Mouse (Mus musculus): ENCODE data around the gene Cryzl1. TPM values are rescaled to one million over a fixed set of nuclear protein-coding genes. Genes with fewer than 3 reads are reported as not detected.

The Cryzl1 gene
- polyA plus RNA-seq, 1 experiment from 2014 or later, result 31.5 TPM

DNA sequence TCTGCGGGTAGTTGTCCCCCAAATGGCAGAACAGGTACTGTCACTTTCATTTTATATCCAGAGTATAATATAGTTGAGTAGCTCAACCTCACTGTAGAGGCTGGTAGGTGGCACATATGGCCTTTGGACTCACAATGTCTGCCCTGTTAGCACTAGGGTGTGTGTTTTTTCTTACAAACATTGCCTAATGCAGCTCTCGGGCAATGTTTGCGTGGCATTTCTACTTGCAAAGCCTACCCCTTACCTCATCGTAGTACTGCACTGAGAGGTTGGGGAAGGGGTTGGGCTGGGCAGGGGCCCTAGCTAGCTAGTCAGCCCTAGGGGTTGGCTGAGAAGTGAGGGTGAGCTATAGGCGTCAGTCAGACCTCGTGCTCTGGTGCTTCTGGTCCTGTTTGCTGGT, 18.8 kb upstream of the Cryzl1 start:
- H3K36me3 ChIP-seq (ENCODE audit: control insufficient read depth, insufficient read depth), result no peaks in the 10 kb centered on the region
- 58% methylated on average over 6 of the region's 6 CpGs for WGBS (ENCODE audit: insufficient replicate concordance)
- H3K4me3 ChIP-seq (ENCODE audit: low read depth, low read length), result no peak overlapping the region
- peaks cover 4% of the 10 kb centered on the region; the same call in 1 of the 2 replicates for H3K4me1 ChIP-seq (ENCODE audit: control insufficient read depth, low read depth, low read length)
- H3K9ac ChIP-seq (ENCODE audit: low read depth, low read length), result no peak overlapping the region
- no peaks in the 10 kb centered on the region for H3K27me3 ChIP-seq (ENCODE audit: control insufficient read depth, insufficient read depth, low read depth, low read length)
- peak; percentile 89 for ATAC-seq (ENCODE audit: low read depth)
- H3K4me2 ChIP-seq (ENCODE audit: low read depth, low read length), result peak overlapping the region; percentile 15; the same call in 1 of the 2 replicates
- peak overlapping the region; percentile 75 for H3K27ac ChIP-seq (ENCODE audit: low read length)
- no peaks in the 10 kb centered on the region for H3K9me3 ChIP-seq (replicated peaks; ENCODE audit: control insufficient read depth, low read length)

- no peak overlapping the region for H3K27ac ChIP-seq (ENCODE audit: low read length)
- peaks cover 4% of the 10 kb centered on the region; the same call in 1 of the 2 replicates for H3K4me1 ChIP-seq (ENCODE audit: control insufficient read depth, low read depth, low read length)
- no peaks in the 10 kb centered on the region for H3K36me3 ChIP-seq (ENCODE audit: control insufficient read depth, insufficient read depth)
- no peaks in the 10 kb centered on the region for H3K9me3 ChIP-seq (replicated peaks; ENCODE audit: control insufficient read depth, low read length)
- H3K4me3 ChIP-seq (ENCODE audit: low read depth, low read length), result no peak overlapping the region
- 57% methylated on average over 14 of the region's 14 CpGs for WGBS (ENCODE audit: insufficient replicate concordance)
- H3K27me3 ChIP-seq (ENCODE audit: control insufficient read depth, insufficient read depth, low read depth, low read length), result no peaks in the 10 kb centered on the region
- H3K4me2 ChIP-seq (ENCODE audit: low read depth, low read length), result no peak overlapping the region
- no peak overlapping the region for H3K9ac ChIP-seq (ENCODE audit: low read depth, low read length)
- ATAC-seq (ENCODE audit: low read depth), result 0 out of 2 replicates have a peak, but pooled peaks have one; percentile 38
Observed at GRCm38 (mm10) chr16:91746101-91746950, 17.6 kb upstream of the Cryzl1 start.

DNA sequence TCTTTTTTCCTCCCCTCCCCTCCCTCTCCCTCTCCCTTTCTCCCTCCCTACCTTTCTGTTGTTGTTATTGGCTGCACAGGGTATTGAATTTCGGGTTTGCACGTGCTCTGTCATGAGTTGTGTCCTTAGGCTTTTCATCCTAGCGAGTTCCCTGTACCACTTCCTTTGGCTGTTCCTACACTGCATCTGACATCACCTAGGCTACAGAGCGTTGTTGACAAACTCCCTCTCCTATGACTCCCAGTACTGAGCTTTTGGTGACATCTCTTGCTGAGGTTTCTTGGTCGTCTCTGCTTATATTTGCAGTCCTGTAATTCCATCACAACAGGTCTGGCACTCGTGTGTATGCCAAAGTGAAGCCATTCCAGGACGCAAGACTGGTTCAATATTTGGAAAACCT, 14.3 kb upstream of the Cryzl1 start:
- no peaks in the 10 kb centered on the region for H3K36me3 ChIP-seq (ENCODE audit: control insufficient read depth, insufficient read depth)
- no peak overlapping the region for H3K4me2 ChIP-seq (ENCODE audit: low read depth, low read length)
- H3K9me3 ChIP-seq (replicated peaks; ENCODE audit: control insufficient read depth, low read length), result no peaks in the 10 kb centered on the region
- peaks cover 13% of the 10 kb centered on the region for H3K4me1 ChIP-seq (ENCODE audit: control insufficient read depth, low read depth, low read length)
- no peaks in the 10 kb centered on the region for H3K27me3 ChIP-seq (ENCODE audit: control insufficient read depth, insufficient read depth, low read depth, low read length)
- no peak overlapping the region for H3K27ac ChIP-seq (ENCODE audit: low read length)
- WGBS (ENCODE audit: insufficient replicate concordance), result 58% methylated on average over 7 of the region's 7 CpGs
- H3K4me3 ChIP-seq (ENCODE audit: low read depth, low read length), result no peak overlapping the region
- no peak for ATAC-seq (ENCODE audit: low read depth)
- H3K9ac ChIP-seq (ENCODE audit: low read depth, low read length), result no peak overlapping the region

DNA sequence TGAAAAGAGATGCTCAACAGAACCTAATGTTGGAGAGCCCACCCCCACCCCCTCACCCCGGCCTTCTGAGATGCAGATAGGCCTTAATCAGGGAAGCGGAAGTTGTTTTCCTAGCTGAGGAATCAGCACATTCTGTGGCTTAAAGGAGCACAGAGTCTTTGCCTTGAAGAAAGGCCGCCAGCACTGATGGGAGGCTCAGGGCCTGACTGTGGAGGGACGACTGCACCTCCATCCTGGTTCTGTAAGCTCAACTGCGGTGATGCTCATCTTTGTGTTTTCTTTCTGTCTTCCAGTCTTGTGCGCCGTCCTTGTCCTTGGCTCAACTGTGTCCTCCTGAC, 12.1 kb upstream of the Cryzl1 start:
- H3K36me3 ChIP-seq (ENCODE audit: control insufficient read depth, insufficient read depth), result no peaks in the 10 kb centered on the region
- H3K4me2 ChIP-seq (ENCODE audit: low read depth, low read length), result no peak overlapping the region
- peak; percentile 24; the same call in 1 of the 2 replicates for ATAC-seq (ENCODE audit: low read depth)
- no peak overlapping the region for H3K9ac ChIP-seq (ENCODE audit: low read depth, low read length)
- no peak overlapping the region for H3K4me3 ChIP-seq (ENCODE audit: low read depth, low read length)
- WGBS (ENCODE audit: insufficient replicate concordance), result 57% methylated on average over 7 of the region's 7 CpGs
- no peaks in the 10 kb centered on the region; the same call in 1 of the 2 replicates for H3K27me3 ChIP-seq (ENCODE audit: control insufficient read depth, insufficient read depth, low read depth, low read length)
- H3K9me3 ChIP-seq (replicated peaks; ENCODE audit: control insufficient read depth, low read length), result no peaks in the 10 kb centered on the region
- H3K4me1 ChIP-seq (ENCODE audit: control insufficient read depth, low read depth, low read length), result peaks cover 15% of the 10 kb centered on the region
- no peak overlapping the region for H3K27ac ChIP-seq (ENCODE audit: low read length)

- Histone ChIP-seq H3K9ac (ENCODE audit: low read depth, low read length) (no peak overlapping the region), H3K27ac (ENCODE audit: low read length) (no peak overlapping the region)
- 49% methylated on average over 8 of the region's 8 CpGs for WGBS (ENCODE audit: insufficient replicate concordance)
Observed at GRCm38 (mm10) chr16:91740184-91740917, 11.6 kb upstream of the Cryzl1 start.

DNA sequence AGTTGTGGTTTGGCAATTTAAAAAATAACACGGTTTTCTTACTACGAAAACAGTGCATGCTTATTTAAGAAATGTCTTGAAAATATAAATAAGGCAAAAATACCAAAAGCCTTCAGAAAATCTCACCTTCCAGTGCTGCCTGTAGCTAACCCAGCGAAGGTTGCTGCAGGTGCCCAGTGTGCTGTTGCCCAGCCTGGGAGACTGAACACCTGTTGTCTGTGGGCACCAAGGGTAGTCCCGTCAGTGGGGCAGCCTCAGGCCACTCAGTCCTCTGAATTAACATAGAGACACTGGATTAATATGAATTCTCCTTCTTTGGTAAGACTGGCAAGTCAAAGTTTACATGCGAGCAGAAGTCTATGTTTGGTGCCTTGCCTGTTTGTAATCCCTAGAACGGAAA, 9.7 kb upstream of the Cryzl1 start:
- ATAC-seq (ENCODE audit: low read depth), result no peak
- Histone ChIP-seq H3K4me2 (ENCODE audit: low read depth, low read length) (no peak overlapping the region), H3K27me3 (ENCODE audit: control insufficient read depth, insufficient read depth, low read depth, low read length) (peaks cover 3% of the 10 kb centered on the region; the same call in 1 of the 2 replicates), H3K9me3 (replicated peaks; ENCODE audit: control insufficient read depth, low read length) (no peaks in the 10 kb centered on the region), H3K27ac (ENCODE audit: low read length) (no peak overlapping the region), H3K9ac (ENCODE audit: low read depth, low read length) (no peak overlapping the region), H3K4me3 (ENCODE audit: low read depth, low read length) (no peak overlapping the region), H3K4me1 (ENCODE audit: control insufficient read depth, low read depth, low read length) (peaks cover 22% of the 10 kb centered on the region), H3K36me3 (ENCODE audit: control insufficient read depth, insufficient read depth) (no peaks in the 10 kb centered on the region)
- WGBS (ENCODE audit: insufficient replicate concordance), result 62% methylated on average over 6 of the region's 6 CpGs

More at GRCm38 (mm10) chr16:91740184-91740917, 11.6 kb upstream of the Cryzl1 start:
- no peak overlapping the region for H3K4me2 ChIP-seq (ENCODE audit: low read depth, low read length)
- H3K4me3 ChIP-seq (ENCODE audit: low read depth, low read length), result no peak overlapping the region
- H3K27me3 ChIP-seq (ENCODE audit: control insufficient read depth, insufficient read depth, low read depth, low read length), result no peaks in the 10 kb centered on the region; the same call in 1 of the 2 replicates
- no peaks in the 10 kb centered on the region for H3K36me3 ChIP-seq (ENCODE audit: control insufficient read depth, insufficient read depth)
- peaks cover 16% of the 10 kb centered on the region for H3K4me1 ChIP-seq (ENCODE audit: control insufficient read depth, low read depth, low read length)
- no peaks in the 10 kb centered on the region for H3K9me3 ChIP-seq (replicated peaks; ENCODE audit: control insufficient read depth, low read length)
- no peak for ATAC-seq (ENCODE audit: low read depth)

DNA sequence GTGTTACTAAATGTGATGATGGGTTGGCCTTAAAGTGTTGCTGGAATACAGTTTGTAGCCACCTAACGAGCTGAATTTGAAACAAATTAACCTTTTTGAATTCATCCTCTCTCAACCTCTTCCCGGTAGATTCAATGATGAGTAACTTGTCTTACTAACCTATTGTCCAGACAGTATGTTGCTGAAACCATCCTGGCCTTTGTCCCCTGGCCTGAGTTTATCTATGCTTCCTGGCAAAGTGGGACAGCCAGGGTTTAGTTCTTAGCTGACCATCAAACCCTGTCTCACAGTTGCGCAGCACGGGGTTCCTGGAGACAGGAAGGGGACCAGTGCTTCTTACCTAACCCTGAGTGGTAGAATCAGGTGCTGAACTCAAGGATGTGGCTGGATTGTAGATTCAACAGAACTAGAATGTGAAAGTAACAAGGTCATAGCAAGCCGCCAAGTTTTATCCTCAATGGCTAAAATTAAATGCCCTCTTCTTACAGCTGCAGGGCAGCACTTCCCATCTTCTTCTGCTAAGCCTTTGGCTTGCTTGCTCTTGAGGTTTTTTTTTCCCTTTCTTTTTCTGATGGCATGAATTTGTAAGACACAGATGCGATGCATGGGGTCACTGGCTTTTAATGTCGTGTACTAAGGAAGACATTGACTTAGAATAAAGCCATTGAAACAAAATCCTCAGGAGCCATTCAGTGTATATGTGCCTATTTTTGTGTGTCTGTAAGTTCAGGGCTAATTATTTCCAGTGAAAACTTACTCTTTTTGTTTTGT, 7.5 kb upstream of the Cryzl1 start:
- Histone ChIP-seq H3K4me3 (ENCODE audit: low read depth, low read length) (no peak overlapping the region), H3K27me3 (ENCODE audit: control insufficient read depth, insufficient read depth, low read depth, low read length) (peaks cover 23% of the 10 kb centered on the region), H3K4me1 (ENCODE audit: control insufficient read depth, low read depth, low read length) (peaks cover 22% of the 10 kb centered on the region), H3K4me2 (ENCODE audit: low read depth, low read length) (no peak overlapping the region), H3K9me3 (replicated peaks; ENCODE audit: control insufficient read depth, low read length) (no peaks in the 10 kb centered on the region), H3K27ac (ENCODE audit: low read length) (no peak overlapping the region), H3K36me3 (ENCODE audit: control insufficient read depth, insufficient read depth) (no peaks in the 10 kb centered on the region), H3K9ac (ENCODE audit: low read depth, low read length) (no peak overlapping the region)
- WGBS (ENCODE audit: insufficient replicate concordance), result 64% methylated on average over 7 of the region's 7 CpGs
- ATAC-seq (ENCODE audit: low read depth), result no peak

GRCm38 (mm10) chr16:91734771-91735170, 6.0 kb upstream of the Cryzl1 start:
- H3K4me1 ChIP-seq (ENCODE audit: control insufficient read depth, low read depth, low read length), result peaks cover 25% of the 10 kb centered on the region
- no peak overlapping the region for H3K27ac ChIP-seq (ENCODE audit: low read length)
- no peaks in the 10 kb centered on the region for H3K36me3 ChIP-seq (ENCODE audit: control insufficient read depth, insufficient read depth)
- ATAC-seq (ENCODE audit: low read depth), result no peak
- H3K4me3 ChIP-seq (ENCODE audit: low read depth, low read length), result no peak overlapping the region
- H3K9ac ChIP-seq (ENCODE audit: low read depth, low read length), result no peak overlapping the region
- no peaks in the 10 kb centered on the region for H3K9me3 ChIP-seq (replicated peaks; ENCODE audit: control insufficient read depth, low read length)
- H3K27me3 ChIP-seq (ENCODE audit: control insufficient read depth, insufficient read depth, low read depth, low read length), result peaks cover 36% of the 10 kb centered on the region
- WGBS (ENCODE audit: insufficient replicate concordance), result 43% methylated on average over 5 of the region's 5 CpGs
- no peak overlapping the region for H3K4me2 ChIP-seq (ENCODE audit: low read depth, low read length)

All from liver, embryonic 16.5 days (tissue).